Mouse (Mus musculus) intestine, postnatal 0 days (tissue): ENCODE data around the gene Sema4b. TPM values are rescaled to one million over a fixed set of nuclear protein-coding genes. Genes with fewer than 3 reads are reported as not detected.

Experiments used
- ATAC-seq: fragments of 200-750 bp; cut with Nextera tagmentation; 2 replicates; pipeline ENCODE4 v1.8.0; 2017; ENCODE audit warnings: mild to moderate bottlenecking, moderate TSS enrichment, moderate library complexity
- H3K27ac ChIP-seq: fragments of 300-500 bp; sonication (generic); 2 replicates; pipeline ENCODE4 v1.5.1; 2014; ENCODE audit warnings: mild to moderate bottlenecking, low read depth, low read length, moderate library complexity
- H3K27me3 ChIP-seq: fragments of 300-500 bp; sonication (generic); replicated peaks from 2 replicates; pipeline ENCODE4 v1.6.1; 2014; ENCODE audit warnings: low read length, mixed read lengths; ENCODE audit not compliant: control insufficient read depth, insufficient read depth
- H3K36me3 ChIP-seq: fragments of 300-500 bp; sonication (generic); 2 replicates; pipeline ENCODE4 v1.6.1; 2014; ENCODE audit warnings: mild to moderate bottlenecking, moderate library complexity; ENCODE audit not compliant: control insufficient read depth, insufficient read depth
- H3K4me1 ChIP-seq: fragments of 300-500 bp; sonication (generic); replicated peaks from 2 replicates; pipeline ENCODE4 v1.6.1; 2014; ENCODE audit warnings: antibody characterized with exemption, low read length, mixed read lengths; ENCODE audit not compliant: control insufficient read depth, insufficient read depth
- H3K4me2 ChIP-seq: fragments of 300-500 bp; sonication (generic); replicated peaks from 2 replicates; pipeline ENCODE4 v1.6.1; 2014; ENCODE audit warnings: low read depth, mild to moderate bottlenecking, moderate library complexity
- H3K4me3 ChIP-seq: fragments of 300-500 bp; sonication (generic); 2 replicates; pipeline ENCODE4 v1.5.1; 2014; ENCODE audit warnings: low read depth, low read length
- H3K9ac ChIP-seq: fragments of 300-500 bp; sonication (generic); 2 replicates; pipeline ENCODE4 v1.6.1; 2014; ENCODE audit warnings: mild to moderate bottlenecking, low read depth, low read length
- H3K9me3 ChIP-seq: fragments of 300-500 bp; sonication (generic); 2 replicates; pipeline ENCODE4 v1.6.1; 2016; ENCODE audit warnings: mixed run types; ENCODE audit not compliant: control insufficient read depth
- CTCF ChIP-seq: sonication (generic); IDR thresholded peaks from 2 replicates; pipeline ENCODE4 v1.5.1; 2016; ENCODE audit warnings: low read depth, mild to moderate bottlenecking, control low read depth, antibody characterized with exemption, moderate library complexity
- WGBS: fragments of 180-500 bp; shearing (Covaris S2); extraction: QIAGEN DNeasy Blood & Tissue Kit; methylation state at CpG from one replicate; pipeline ENCODE4 v1.1.7; 2014; 5-methylcytosine and 5-hydroxymethylcytosine counted together
- polyA plus RNA-seq: library from polyadenylated mRNA; unstranded; fragments of >200 nt; fragmentation: Nextera tagmentation; extraction: Ambion mirVana; gene quantifications from 2 replicates; pipeline ENCODE4 v1.2.1, GENCODE M21; 2015

The Sema4b gene
- polyA plus RNA-seq, 1 experiment from 2014 or later, result 23.1 TPM

GRCm38 (mm10) chr7:80246148-80246721 is 59.6 kb downstream of the Sema4b start, which contains the start of gene Ttll13:
Gene Ttll13 (plus strand): TSS chr7:80246376.
- ATAC-seq, result peak; percentile 96
- no peaks in the 10 kb centered on the region for H3K4me1 ChIP-seq
- H3K36me3 ChIP-seq, result no peaks in the 10 kb centered on the region
- peak within 1 kb of the TSS; percentile 51 for H3K4me3 ChIP-seq
- WGBS, result 0% methylated on average over 48 of the region's 48 CpGs
- H3K9me3 ChIP-seq, result no peaks in the 10 kb centered on the region
- peak within 1 kb of the TSS; percentile 60 for H3K4me2 ChIP-seq
- no peaks in the 10 kb centered on the region for H3K27me3 ChIP-seq
- peak within 1 kb of the TSS; percentile 10; the same call in 1 of the 2 replicates for H3K27ac ChIP-seq
- H3K9ac ChIP-seq, result peak within 1 kb of the TSS; percentile 46
- peak; percentile 74 for TF ChIP-seq CTCF

GRCm38 (mm10) chr7:80246859-80247258 is 60.2 kb downstream of the Sema4b start:
- H3K9me3 ChIP-seq, result no peaks in the 10 kb centered on the region
- no peaks in the 10 kb centered on the region for H3K36me3 ChIP-seq
- H3K27me3 ChIP-seq, result no peaks in the 10 kb centered on the region
- WGBS, result 45% methylated on average over 7 of the region's 7 CpGs
- peak overlapping the region; percentile 60 for H3K4me2 ChIP-seq
- H3K4me1 ChIP-seq, result no peaks in the 10 kb centered on the region
- no peak for ATAC-seq
- 0 out of 2 replicates have a peak overlapping the region, but pooled peaks have one; percentile 10 for H3K27ac ChIP-seq
- TF ChIP-seq CTCF, result no peak
- H3K4me3 ChIP-seq, result peak overlapping the region; percentile 51
- H3K9ac ChIP-seq, result peak overlapping the region; percentile 46; the same call in 1 of the 2 replicates

DNA sequence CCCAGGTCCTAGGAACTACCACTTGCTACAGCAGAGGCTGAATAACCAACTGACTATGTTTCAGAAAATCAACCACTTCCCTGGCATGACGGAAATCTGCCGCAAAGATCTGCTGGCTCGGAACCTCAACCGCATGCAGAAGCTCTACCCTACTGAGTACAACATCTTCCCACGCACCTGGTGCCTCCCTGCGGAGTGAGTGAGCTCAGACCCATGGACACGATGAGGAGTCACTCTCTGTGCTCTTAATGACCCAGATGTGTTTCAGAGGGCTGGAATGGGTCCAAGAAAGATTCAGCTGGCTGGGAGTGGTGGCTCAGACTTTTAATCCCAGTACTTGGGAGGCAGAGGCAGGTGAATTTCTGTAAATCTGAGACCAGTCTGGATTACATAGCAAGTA is 65.8 kb downstream of the Sema4b start:
- Histone ChIP-seq H3K36me3 (no peaks in the 10 kb centered on the region), H3K27ac (no peak overlapping the region), H3K4me1 (no peaks in the 10 kb centered on the region; the same call in 1 of the 2 replicates), H3K27me3 (no peaks in the 10 kb centered on the region), H3K4me3 (no peak overlapping the region), H3K4me2 (no peak overlapping the region), H3K9ac (no peak overlapping the region), H3K9me3 (no peaks in the 10 kb centered on the region)
- ATAC-seq, result no peak
- TF ChIP-seq CTCF, result no peak
- WGBS, result 79% methylated on average over 7 of the region's 7 CpGs

DNA sequence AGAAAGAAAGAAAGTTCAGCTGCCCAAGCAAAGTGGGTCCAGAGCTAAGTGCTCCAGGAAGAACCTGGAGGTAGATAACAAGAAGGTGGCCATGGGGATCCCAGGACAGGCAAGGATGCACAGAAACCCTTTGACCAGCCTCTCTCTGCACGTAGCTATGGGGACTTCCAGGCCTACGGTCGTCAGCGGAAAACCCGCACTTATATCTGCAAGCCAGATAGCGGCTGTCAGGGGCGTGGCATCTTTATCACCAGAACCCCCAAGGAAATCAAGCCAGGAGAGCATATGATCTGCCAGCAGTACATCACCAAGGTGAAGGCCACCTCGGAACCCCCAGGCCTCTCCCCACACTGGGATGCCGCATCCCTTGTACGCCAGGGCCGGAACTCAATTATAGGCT is 66.2 kb downstream of the Sema4b start:
- no peak overlapping the region for H3K4me3 ChIP-seq
- no peak overlapping the region for H3K27ac ChIP-seq
- H3K27me3 ChIP-seq, result no peaks in the 10 kb centered on the region
- H3K4me1 ChIP-seq, result no peaks in the 10 kb centered on the region; the same call in 1 of the 2 replicates
- H3K9me3 ChIP-seq, result no peaks in the 10 kb centered on the region
- H3K4me2 ChIP-seq, result no peak overlapping the region
- ATAC-seq, result no peak
- H3K36me3 ChIP-seq, result no peaks in the 10 kb centered on the region
- no peak for TF ChIP-seq CTCF
- WGBS, result 67% methylated on average over 11 of the region's 11 CpGs
- H3K9ac ChIP-seq, result no peak overlapping the region

GRCm38 (mm10) chr7:80255981-80256380 is 69.3 kb downstream of the Sema4b start:
- Histone ChIP-seq H3K4me2 (no peak overlapping the region), H3K36me3 (no peaks in the 10 kb centered on the region), H3K4me3 (no peak overlapping the region), H3K9me3 (no peaks in the 10 kb centered on the region), H3K4me1 (no peaks in the 10 kb centered on the region; the same call in 1 of the 2 replicates), H3K9ac (no peak overlapping the region), H3K27ac (no peak overlapping the region), H3K27me3 (no peaks in the 10 kb centered on the region)
- 79% methylated on average over 2 of the region's 2 CpGs for WGBS
- ATAC-seq, result no peak
- peak; percentile 50 for TF ChIP-seq CTCF

DNA sequence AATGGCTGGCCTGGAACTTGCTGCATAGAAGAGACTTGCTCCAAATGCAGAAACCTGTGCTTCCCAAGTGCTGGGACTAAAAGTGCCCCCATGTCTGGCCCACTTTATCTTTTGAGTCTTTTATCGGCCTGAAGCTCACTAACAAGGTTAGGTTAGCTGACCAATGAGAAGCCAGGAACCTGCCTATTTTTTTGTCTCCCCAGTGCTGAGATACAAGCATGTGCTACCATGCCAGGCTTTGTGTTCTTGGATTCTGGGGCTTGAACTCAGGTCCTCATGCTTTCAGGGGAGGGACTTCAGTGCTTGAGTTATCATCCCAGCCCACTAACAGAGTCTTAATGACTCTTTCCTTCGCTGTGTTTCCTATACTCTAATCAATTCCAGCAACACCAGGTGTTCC is 71.1 kb downstream of the Sema4b start:
- TF ChIP-seq CTCF, result no peak
- H3K27me3 ChIP-seq, result no peaks in the 10 kb centered on the region
- peaks cover 6% of the 10 kb centered on the region; the same call in 1 of the 2 replicates for H3K4me1 ChIP-seq
- no peaks in the 10 kb centered on the region for H3K9me3 ChIP-seq
- no peak for ATAC-seq
- H3K36me3 ChIP-seq, result no peaks in the 10 kb centered on the region
- no peak overlapping the region for H3K27ac ChIP-seq
- no peak overlapping the region for H3K4me3 ChIP-seq
- WGBS, result 65% methylated on average over 2 of the region's 2 CpGs
- H3K9ac ChIP-seq, result no peak overlapping the region
- no peak overlapping the region for H3K4me2 ChIP-seq
